Mouse (Mus musculus) heart, embryonic 13.5 days (tissue): ENCODE data around the gene Map4. TPM values are rescaled to one million over a fixed set of nuclear protein-coding genes. Genes with fewer than 3 reads are reported as not detected.

ENCODE experiments used
- ATAC-seq: fragments of 200-750 bp; cut with Nextera tagmentation; 2 replicates; pipeline ENCODE4 v1.8.0; 2017; ENCODE audit warnings: moderate TSS enrichment; ENCODE audit not compliant: insufficient number of reproducible peaks, low FRiP score, low TSS enrichment; ENCODE audit errors: extremely low read depth
- H3K27ac ChIP-seq: fragments of 300-500 bp; sonication (generic); replicated peaks from 2 replicates; pipeline ENCODE4 v1.5.1; 2015; ENCODE audit warnings: moderate library complexity, mild to moderate bottlenecking, inconsistent platforms
- H3K27me3 ChIP-seq: fragments of 300-500 bp; sonication (generic); replicated peaks from 2 replicates; pipeline ENCODE4 v1.6.1; 2015; ENCODE audit warnings: mild to moderate bottlenecking, inconsistent platforms
- H3K36me3 ChIP-seq: fragments of 300-500 bp; sonication (generic); 2 replicates; pipeline ENCODE4 v1.6.1; 2015; ENCODE audit warnings: mild to moderate bottlenecking, inconsistent platforms
- H3K4me1 ChIP-seq: fragments of 300-500 bp; sonication (generic); 2 replicates; pipeline ENCODE4 v1.6.1; 2015; ENCODE audit warnings: inconsistent platforms
- H3K4me2 ChIP-seq: fragments of 300-500 bp; sonication (generic); 2 replicates; pipeline ENCODE4 v1.6.1; 2015; ENCODE audit warnings: inconsistent platforms, mild to moderate bottlenecking, moderate library complexity
- H3K4me3 ChIP-seq: fragments of 300-500 bp; sonication (generic); 2 replicates; pipeline ENCODE4 v1.5.1; 2015; ENCODE audit warnings: moderate library complexity, mild to moderate bottlenecking, inconsistent platforms
- H3K9ac ChIP-seq: fragments of 300-500 bp; sonication (generic); 2 replicates; pipeline ENCODE4 v1.6.1; 2015; ENCODE audit warnings: inconsistent platforms, mild to moderate bottlenecking, moderate library complexity
- H3K9me3 ChIP-seq: fragments of 300-500 bp; sonication (generic); 2 replicates; pipeline ENCODE4 v1.6.1; 2016; ENCODE audit warnings: inconsistent platforms
- WGBS: fragments of 180-500 bp; shearing (Covaris S2); methylation state at CpG from one replicate; pipeline ENCODE4 v1.1.7; 2015; ENCODE audit warnings: mixed read lengths; 5-methylcytosine and 5-hydroxymethylcytosine counted together
- polyA plus RNA-seq: library from polyadenylated mRNA; unstranded; fragments of >200 nt; fragmentation: Nextera tagmentation; extraction: Ambion mirVana; gene quantifications from 2 replicates; pipeline ENCODE4 v1.2.1, GENCODE M21; 2015

Gene Map4
- polyA plus RNA-seq, 1 experiment from 2014 or later: 82.0 TPM

- H3K9ac ChIP-seq: no peak overlapping the region
- ATAC-seq: no peak
- no peak overlapping the region for H3K27ac ChIP-seq
- no peaks in the 10 kb centered on the region for H3K4me1 ChIP-seq
- 64% methylated on average over 7 of the region's 7 CpGs for whole genome bisulfite sequencing
- no peak overlapping the region for H3K4me2 ChIP-seq
- no peak overlapping the region for H3K4me3 ChIP-seq
- H3K9me3 ChIP-seq: no peaks in the 10 kb centered on the region
- H3K36me3 ChIP-seq: peaks cover 8% of the 10 kb centered on the region; the same call in 1 of the 2 replicates
- no peaks in the 10 kb centered on the region for H3K27me3 ChIP-seq
Observed at GRCm38 (mm10) chr9:110019224-110019623, 88.0 kb downstream of the Map4 start.

DNA sequence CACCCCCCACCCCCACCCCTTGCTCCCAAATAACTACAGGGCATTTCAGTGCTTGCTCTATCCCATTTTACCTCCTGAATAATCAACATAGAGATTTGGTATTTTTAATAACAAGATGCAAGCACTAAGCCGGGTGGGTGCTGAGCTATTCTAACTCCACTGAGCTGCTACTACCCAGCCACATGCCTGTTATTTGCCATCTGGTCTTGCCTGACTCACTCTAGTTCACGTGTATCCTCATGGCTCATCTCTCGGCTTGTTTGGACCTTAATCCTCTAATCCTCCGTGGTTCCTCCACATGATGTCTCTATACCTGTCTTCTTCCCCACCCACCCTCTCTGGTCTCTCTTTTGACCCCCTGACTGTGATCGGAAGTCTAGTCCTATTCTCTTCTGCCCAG lies 89.1 kb downstream of the Map4 start:
- Histone ChIP-seq H3K36me3 (peaks cover 8% of the 10 kb centered on the region; the same call in 1 of the 2 replicates), H3K9me3 (no peaks in the 10 kb centered on the region), H3K4me3 (no peak overlapping the region), H3K9ac (no peak overlapping the region), H3K27ac (no peak overlapping the region), H3K27me3 (no peaks in the 10 kb centered on the region), H3K4me1 (no peaks in the 10 kb centered on the region), H3K4me2 (no peak overlapping the region)
- ATAC-seq: no peak
- WGBS: 73% methylated on average over 5 of the region's 5 CpGs

GRCm38 (mm10) chr9:110021463-110021862 lies 90.2 kb downstream of the Map4 start:
- Histone ChIP-seq H3K9ac (no peak overlapping the region), H3K9me3 (no peaks in the 10 kb centered on the region), H3K27ac (no peak overlapping the region), H3K36me3 (peaks cover 14% of the 10 kb centered on the region), H3K4me1 (no peaks in the 10 kb centered on the region), H3K4me3 (no peak overlapping the region), H3K27me3 (no peaks in the 10 kb centered on the region), H3K4me2 (no peak overlapping the region)
- no peak for ATAC-seq
- 88% methylated on average over 1 of the region's 1 CpGs for WGBS

- no peaks in the 10 kb centered on the region for H3K4me1 ChIP-seq
- H3K4me3 ChIP-seq: no peak overlapping the region
- 92% methylated on average over 2 of the region's 2 CpGs for WGBS
- no peaks in the 10 kb centered on the region for H3K9me3 ChIP-seq
- H3K27ac ChIP-seq: no peak overlapping the region
- no peak overlapping the region for H3K4me2 ChIP-seq
- no peaks in the 10 kb centered on the region for H3K27me3 ChIP-seq
- ATAC-seq: no peak
- peaks cover 18% of the 10 kb centered on the region for H3K36me3 ChIP-seq
- no peak overlapping the region for H3K9ac ChIP-seq
Observed at GRCm38 (mm10) chr9:110022151-110022550, 90.9 kb downstream of the Map4 start.

DNA sequence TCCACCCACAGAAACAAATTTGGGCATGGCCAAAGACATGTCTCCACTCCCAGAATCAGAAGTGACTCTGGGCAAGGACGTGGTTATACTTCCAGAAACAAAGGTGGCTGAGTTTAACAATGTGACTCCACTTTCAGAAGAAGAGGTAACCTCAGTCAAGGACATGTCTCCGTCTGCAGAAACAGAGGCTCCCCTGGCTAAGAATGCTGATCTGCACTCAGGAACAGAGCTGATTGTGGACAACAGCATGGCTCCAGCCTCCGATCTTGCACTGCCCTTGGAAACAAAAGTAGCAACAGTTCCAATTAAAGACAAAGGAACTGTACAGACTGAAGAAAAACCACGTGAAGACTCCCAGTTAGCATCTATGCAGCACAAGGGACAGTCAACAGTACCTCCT lies 103.8 kb downstream of the Map4 start:
- WGBS: 61% methylated on average over 4 of the region's 4 CpGs
- Histone ChIP-seq H3K36me3 (peaks cover 90% of the 10 kb centered on the region), H3K4me2 (no peak overlapping the region), H3K27me3 (no peaks in the 10 kb centered on the region), H3K27ac (no peak overlapping the region), H3K9ac (no peak overlapping the region), H3K4me3 (no peak overlapping the region), H3K4me1 (no peaks in the 10 kb centered on the region), H3K9me3 (no peaks in the 10 kb centered on the region)
- no peak for ATAC-seq

GRCm38 (mm10) chr9:110037895-110038294 lies 106.6 kb downstream of the Map4 start:
- WGBS: 87% methylated on average over 8 of the region's 8 CpGs
- no peak overlapping the region for H3K4me2 ChIP-seq
- no peak for ATAC-seq
- H3K9me3 ChIP-seq: no peaks in the 10 kb centered on the region
- peaks cover 85% of the 10 kb centered on the region for H3K36me3 ChIP-seq
- no peak overlapping the region for H3K27ac ChIP-seq
- H3K4me3 ChIP-seq: no peak overlapping the region
- H3K9ac ChIP-seq: no peak overlapping the region
- H3K27me3 ChIP-seq: no peaks in the 10 kb centered on the region
- H3K4me1 ChIP-seq: no peaks in the 10 kb centered on the region

DNA sequence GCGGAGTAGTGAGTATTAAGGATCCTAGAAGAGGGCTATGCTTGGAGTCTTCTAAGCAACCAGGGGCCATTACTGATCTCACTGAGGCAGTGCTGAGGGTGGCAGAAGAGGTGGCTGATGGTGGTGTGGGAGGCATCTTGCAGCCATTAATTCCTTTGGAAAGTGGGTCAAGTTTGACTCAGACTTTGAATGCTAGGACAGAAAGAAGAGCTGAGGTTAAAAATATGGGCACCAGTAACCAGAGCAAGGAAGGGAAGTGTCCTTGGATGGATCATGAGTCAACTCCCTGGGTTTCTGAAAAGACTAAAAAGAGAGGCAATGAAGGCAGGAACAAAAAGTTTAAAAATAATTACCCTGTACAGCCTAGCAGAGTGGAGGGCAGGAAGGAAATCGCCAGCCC lies 107.2 kb downstream of the Map4 start:
- WGBS: 89% methylated on average over 2 of the region's 2 CpGs
- peaks cover 84% of the 10 kb centered on the region for H3K36me3 ChIP-seq
- H3K4me2 ChIP-seq: no peak overlapping the region
- no peak overlapping the region for H3K4me3 ChIP-seq
- no peaks in the 10 kb centered on the region for H3K9me3 ChIP-seq
- no peaks in the 10 kb centered on the region for H3K4me1 ChIP-seq
- H3K9ac ChIP-seq: no peak overlapping the region
- H3K27ac ChIP-seq: no peak overlapping the region
- no peaks in the 10 kb centered on the region for H3K27me3 ChIP-seq
- ATAC-seq: no peak

- peaks cover 11% of the 10 kb centered on the region for H3K4me1 ChIP-seq
- ATAC-seq: no peak
- no peak overlapping the region for H3K4me3 ChIP-seq
- no peak overlapping the region for H3K4me2 ChIP-seq
- H3K9ac ChIP-seq: no peak overlapping the region
- H3K9me3 ChIP-seq: no peaks in the 10 kb centered on the region
- H3K27ac ChIP-seq: no peak overlapping the region
- no peaks in the 10 kb centered on the region for H3K27me3 ChIP-seq
- H3K36me3 ChIP-seq: peaks cover 48% of the 10 kb centered on the region
- WGBS: 82% methylated on average over 4 of the region's 4 CpGs
Observed at GRCm38 (mm10) chr9:110044373-110044772, 113.1 kb downstream of the Map4 start.

DNA sequence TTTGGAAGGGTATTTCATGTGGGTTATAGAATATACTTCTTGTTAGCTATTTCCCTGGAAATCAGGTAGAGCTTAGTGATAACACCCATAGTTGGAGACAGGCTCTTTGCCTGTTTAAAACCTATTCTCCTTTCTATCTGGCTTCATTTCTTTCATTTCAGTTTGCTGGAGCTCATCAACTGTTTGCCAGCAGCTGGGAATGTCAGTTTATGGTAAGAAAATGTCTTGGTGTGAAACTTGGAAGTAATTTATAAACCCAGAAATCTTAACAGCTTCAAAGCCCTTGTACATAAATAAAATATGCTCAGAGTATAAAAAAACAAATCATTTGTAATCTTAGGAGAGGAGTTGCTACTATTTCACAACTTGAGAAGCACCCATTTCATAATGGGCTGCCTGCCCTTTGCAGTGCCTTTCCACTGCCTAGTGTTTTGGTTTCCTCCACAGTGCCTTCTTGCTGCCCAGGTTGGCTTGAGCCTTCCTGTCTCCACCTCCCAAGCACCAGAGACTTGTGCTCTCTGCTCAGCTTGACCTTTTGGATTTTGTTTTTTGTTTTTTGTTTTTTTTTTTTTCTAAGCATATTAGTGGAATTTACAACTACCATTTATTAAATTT lies 114.6 kb downstream of the Map4 start:
- H3K36me3 ChIP-seq: peaks cover 34% of the 10 kb centered on the region
- H3K27me3 ChIP-seq: no peaks in the 10 kb centered on the region
- H3K4me3 ChIP-seq: no peak overlapping the region
- no peak overlapping the region for H3K4me2 ChIP-seq
- peaks cover 11% of the 10 kb centered on the region for H3K4me1 ChIP-seq
- no peaks in the 10 kb centered on the region for H3K9me3 ChIP-seq
- H3K9ac ChIP-seq: no peak overlapping the region
- no peak overlapping the region for H3K27ac ChIP-seq
- ATAC-seq: no peak

- H3K27ac ChIP-seq: no peak overlapping the region
- H3K27me3 ChIP-seq: no peaks in the 10 kb centered on the region
Observed at GRCm38 (mm10) chr9:110047260-110047659, 116.0 kb downstream of the Map4 start.

DNA sequence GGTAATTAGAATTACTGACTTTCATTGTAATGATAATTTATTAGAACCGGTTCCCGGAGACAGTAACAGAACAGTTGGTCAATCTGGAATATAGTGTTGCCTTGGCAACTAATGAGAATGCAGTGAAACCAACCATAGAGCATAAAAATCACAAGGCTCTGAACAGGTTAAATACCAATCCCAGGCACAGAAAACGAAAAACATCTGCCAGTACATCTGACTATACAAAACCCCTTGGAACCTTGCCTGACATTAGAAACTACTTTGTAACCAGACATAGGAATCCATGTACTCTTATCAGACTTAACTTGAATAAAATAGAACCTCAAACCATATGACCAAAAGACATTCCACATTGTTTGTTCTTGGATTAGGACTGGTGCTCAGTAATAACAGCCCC lies 116.6 kb downstream of the Map4 start:
- Histone ChIP-seq H3K27ac (no peak overlapping the region), H3K4me3 (no peak overlapping the region)
- ATAC-seq: no peak

More at GRCm38 (mm10) chr9:110047260-110047659, 116.0 kb downstream of the Map4 start:
- Histone ChIP-seq H3K36me3 (peaks cover 26% of the 10 kb centered on the region), H3K4me3 (no peak overlapping the region), H3K9ac (no peak overlapping the region), H3K9me3 (no peaks in the 10 kb centered on the region), H3K4me1 (peaks cover 25% of the 10 kb centered on the region), H3K4me2 (no peak overlapping the region)
- no peak for ATAC-seq

GRCm38 (mm10) chr9:110051184-110051583 lies 119.9 kb downstream of the Map4 start:
- Histone ChIP-seq H3K36me3 (peaks cover 9% of the 10 kb centered on the region; the same call in 1 of the 2 replicates), H3K9ac (no peak overlapping the region), H3K4me3 (no peak overlapping the region), H3K4me1 (peaks cover 49% of the 10 kb centered on the region), H3K27me3 (no peaks in the 10 kb centered on the region), H3K27ac (no peak overlapping the region), H3K9me3 (no peaks in the 10 kb centered on the region), H3K4me2 (no peak overlapping the region)
- ATAC-seq: no peak

More for the DNA sequence above, 116.6 kb downstream of the Map4 start:
- Histone ChIP-seq H3K36me3 (peaks cover 27% of the 10 kb centered on the region), H3K27me3 (no peaks in the 10 kb centered on the region), H3K4me1 (peaks cover 31% of the 10 kb centered on the region), H3K4me2 (no peak overlapping the region), H3K9ac (no peak overlapping the region), H3K9me3 (no peaks in the 10 kb centered on the region)
- WGBS: 64% methylated on average over 3 of the region's 3 CpGs
